ENCODE assay signal across 23 mouse cellular contexts in genomic region chr2:73538590-73538989, GRCm38 (mm10). TPM values are rescaled to one million over a fixed set of nuclear protein-coding genes. Genes with fewer than 3 reads are reported as not detected.
DNase-seq lines count a peak whose midpoint lies in the region; ATAC-seq and TF ChIP-seq lines count a peak whose summit lies in the region.
"Had no signal": no experiment of that assay in that cellular context is flagged by ENCODE, and none has a peak within 500 bp of the region (broad histone marks: within the 10 kb centered on the region; RNA-seq: fewer than 3 reads in every experiment).

No protein-coding gene starts in this region.

- H3K9ac ChIP-seq in lung, postnatal 0 days (replicated peaks; ENCODE audit: low read depth), result no peak overlapping the region
- no peak overlapping the region for H3K9ac ChIP-seq in hindbrain, embryonic 16.5 days (ENCODE audit: low read depth, low read length)
- H3K9ac ChIP-seq: embryonic facial prominence, embryonic 12.5 days; heart, embryonic 12.5 days; hindbrain, embryonic 14.5 days had no signal

- peak; percentile 79 for DNase-seq in lung, postnatal 0 days (ENCODE audit: low spot score)
- DNase-seq in lung, adult 2 months, result no peak
- peak; percentile 25 for DNase-seq in fat pad, adult 2 months (ENCODE audit: extremely low read depth, low read depth, low spot score)
- peak; percentile 26 to 39 for DNase-seq in lung, postnatal 4 days
- DNase-seq in cerebellum, adult 2 months, result no peak
- DNase-seq in heart, adult 8-10 months (ENCODE audit: low spot score), result no peak
- DNase-seq: adrenal gland, adult 8-10 months; adrenal gland, postnatal 36 days; cerebellum, adult 8-10 months; cerebellum, postnatal 14 days; embryo, embryonic 11 days; gastrocnemius, postnatal 36 days; heart, adult 18-20 months had no signal

- no peak overlapping the region for H3K4me3 ChIP-seq in lung, postnatal 0 days (ENCODE audit: low read depth, low read length)
- no peak overlapping the region for H3K4me3 ChIP-seq in lung, adult 2 months (replicated peaks; ENCODE audit: extremely low read depth, low read depth, low read length)
- no peak overlapping the region for H3K4me3 ChIP-seq in cerebellum, adult 2 months (replicated peaks; ENCODE audit: insufficient read depth, low read depth, low read length)
- no peak overlapping the region for H3K4me3 ChIP-seq in hindbrain, embryonic 16.5 days (ENCODE audit: low read length)
- H3K4me3 ChIP-seq: embryonic facial prominence, embryonic 12.5 days; forebrain, embryonic 10.5 days; heart, embryonic 12.5 days; hindbrain, embryonic 10.5 days had no signal

- no peaks in the 10 kb centered on the region for H3K4me1 ChIP-seq in lung, postnatal 0 days (ENCODE audit: insufficient read depth, low read depth, low read length)
- H3K4me1 ChIP-seq in lung, adult 2 months (ENCODE audit: control insufficient read depth, insufficient read depth, low read length), result no peaks in the 10 kb centered on the region
- H3K4me1 ChIP-seq in cerebellum, adult 2 months (ENCODE audit: control insufficient read depth, insufficient read depth, low read length), result no peaks in the 10 kb centered on the region
- no peaks in the 10 kb centered on the region for H3K4me1 ChIP-seq in hindbrain, embryonic 16.5 days (ENCODE audit: control insufficient read depth, insufficient read depth, low read depth, low read length)

- no peak for TF ChIP-seq CTCF in lung, postnatal 0 days (IDR thresholded peaks at IDR 0.05)
- no peak for TF ChIP-seq CTCF in lung, adult 2 months (IDR thresholded peaks at IDR 0.05; ENCODE audit: insufficient read depth, low read length)
- TF ChIP-seq CTCF in cerebellum, adult 2 months (IDR thresholded peaks at IDR 0.05; ENCODE audit: borderline replicate concordance, insufficient read depth, low read depth, low read length), result no peak

- no peak for TF ChIP-seq EP300 in lung, postnatal 0 days (IDR thresholded peaks at IDR 0.05)

- no peak for TF ChIP-seq POLR2A in lung, adult 2 months (IDR thresholded peaks at IDR 0.05; ENCODE audit: borderline replicate concordance, extremely low read depth, low read depth, low read length)
- TF ChIP-seq POLR2A in cerebellum, adult 2 months (IDR thresholded peaks at IDR 0.05; ENCODE audit: borderline replicate concordance, insufficient read depth, low read length), result no peak

- no peak overlapping the region for H3K27ac ChIP-seq in lung, postnatal 0 days (ENCODE audit: low read length)
- H3K27ac ChIP-seq in cerebellum, adult 2 months (ENCODE audit: insufficient read depth, low read length), result no peak overlapping the region
- no peak overlapping the region for H3K27ac ChIP-seq in hindbrain, embryonic 16.5 days (ENCODE audit: low read depth, low read length)
- H3K27ac ChIP-seq: embryonic facial prominence, embryonic 12.5 days; forebrain, embryonic 10.5 days; hindbrain, embryonic 10.5 days; hindbrain, embryonic 14.5 days had no signal

- ATAC-seq in lung, postnatal 0 days, result peak; percentile 76
- no peak for ATAC-seq in hindbrain, embryonic 16.5 days
- ATAC-seq: CD4-positive, CD25-positive, alpha-beta regulatory T cell, adult 4 months; forebrain, embryonic 14.5 days had no signal

- no peaks in the 10 kb centered on the region for H3K36me3 ChIP-seq in lung, postnatal 0 days (ENCODE audit: insufficient read depth, low read length)
- no peaks in the 10 kb centered on the region for H3K36me3 ChIP-seq in hindbrain, embryonic 16.5 days (ENCODE audit: control insufficient read depth, insufficient read depth, low read length)
- H3K36me3 ChIP-seq: embryonic facial prominence, embryonic 12.5 days; forebrain, embryonic 10.5 days; G1E; heart, embryonic 12.5 days; hindbrain, embryonic 10.5 days had no signal

- H3K27me3 ChIP-seq in lung, postnatal 0 days (replicated peaks; ENCODE audit: insufficient read depth, low read length), result no peaks in the 10 kb centered on the region
- no peaks in the 10 kb centered on the region for H3K27me3 ChIP-seq in cerebellum, adult 2 months (ENCODE audit: control insufficient read depth, insufficient read depth, low read length)
- H3K27me3 ChIP-seq in hindbrain, embryonic 16.5 days (replicated peaks; ENCODE audit: control insufficient read depth, insufficient read depth, low read length), result no peaks in the 10 kb centered on the region
- H3K27me3 ChIP-seq: embryonic facial prominence, embryonic 12.5 days had no signal

- 44% methylated on average over 13 of the region's 13 CpGs for WGBS in lung, postnatal 0 days
- 58% methylated on average over 13 of the region's 13 CpGs for WGBS in lung, adult 2 months
- 80% methylated on average over 13 of the region's 13 CpGs for WGBS in cerebellum, adult 2 months
- WGBS in hindbrain, embryonic 16.5 days, result 84% methylated on average over 13 of the region's 13 CpGs

- H3K4me2 ChIP-seq in lung, postnatal 0 days (replicated peaks; ENCODE audit: low read depth, low read length), result no peak overlapping the region
- H3K4me2 ChIP-seq in hindbrain, embryonic 16.5 days (ENCODE audit: low read length), result no peak overlapping the region
- H3K4me2 ChIP-seq: embryonic facial prominence, embryonic 12.5 days; heart, embryonic 12.5 days; hindbrain, embryonic 14.5 days had no signal

- no peaks in the 10 kb centered on the region for H3K9me3 ChIP-seq in lung, postnatal 0 days (ENCODE audit: low read length)
- no peaks in the 10 kb centered on the region for H3K9me3 ChIP-seq in hindbrain, embryonic 16.5 days (ENCODE audit: control insufficient read depth, low read length)
- H3K9me3 ChIP-seq: embryonic facial prominence, embryonic 12.5 days; forebrain, embryonic 10.5 days; G1E; heart, embryonic 12.5 days; hindbrain, embryonic 10.5 days had no signal

RNA-seq across cellular contexts. Expression of gene Wipf1, which starts 9.1 kb away (rescaled TPM):
- 9.5 and 9.6 TPM in 2 replicates for polyA plus RNA-seq in lung, postnatal 0 days (2015; fragmentation: Nextera tagmentation; extraction: Ambion mirVana)
- 23.1 and 23.8 TPM in 2 replicates for polyA plus RNA-seq in lung, adult 2 months (2012; rRNA removed)
- 6.1 and 7.2 TPM in 2 replicates for polyA plus RNA-seq in cerebellum, adult 2 months (2012; rRNA removed)
- 2.4 and 3.5 TPM in 2 replicates for polyA plus RNA-seq in hindbrain, embryonic 16.5 days (2015; fragmentation: Nextera tagmentation; extraction: Ambion mirVana)
- 10 to 100 TPM; 11.5 to 14.6 (median 13.3) TPM for total RNA-seq in heart, adult 8-10 months (2022)

RNA-seq across cellular contexts. Expression of gene Chrna1, which starts 41.5 kb away (rescaled TPM):
- polyA plus RNA-seq in lung, postnatal 0 days (2015; fragmentation: Nextera tagmentation; extraction: Ambion mirVana), result 0.07 and 0.12 TPM in 2 replicates
- 0.66 TPM in 1 of 2 replicates, not detected in the other for polyA plus RNA-seq in lung, adult 2 months (2012; rRNA removed)
- 0.03 and 0.08 TPM in 2 replicates for polyA plus RNA-seq in cerebellum, adult 2 months (2012; rRNA removed)
- 0.20 and 0.87 TPM in 2 replicates for polyA plus RNA-seq in hindbrain, embryonic 16.5 days (2015; fragmentation: Nextera tagmentation; extraction: Ambion mirVana)
- under 1 TPM in 3 of 4 experiments, not detected in 1; 0.05 to 0.11 (median 0.06) TPM for total RNA-seq in heart, adult 8-10 months (2022)
- total RNA-seq: adrenal gland, postnatal 36 days; common myeloid progenitor, adult 5-6 weeks had no signal
- polyA plus RNA-seq: CD4-positive, CD25-positive, alpha-beta regulatory T cell, adult 4 months; G1E had no signal

Comparison
In these comparisons a context has a peak if more than half of its experiments do, and no peak if none do; other contexts are left out.
1. DNase-seq: peak in lung, postnatal 0 days (single experiment), fat pad, adult 2 months (single experiment) and lung, postnatal 4 days (2 of 2); none in lung, adult 2 months (single experiment), cerebellum, adult 2 months (0 of 2) and heart, adult 8-10 months (single experiment).